Mouse (Mus musculus) kidney, postnatal 10 days (tissue): ENCODE measurements around the gene Gm16451.
"Not testable (repeated sequence)": the region's sequence is repeated elsewhere in the genome, so short reads cannot be mapped to it uniquely, and the experiment has no call there.

ENCODE experiments used
- DNase-seq: peaks from one replicate; pipeline ENCODE4 v3.0.0; 2021; ENCODE audit warnings: mixed read lengths

Gene Gm16451

GRCm38 (mm10) chr7:22118145-22118544, at the start of gene Gm16451:
TSS of gene Gm16451 (minus strand) at chr7:22118245.
- DNase-seq: not testable (repeated sequence)

GRCm38 (mm10) chr7:22163935-22164334, 45.9 kb upstream of the Gm16451 start, which contains the start of gene Vmn1r142:
TSS of gene Vmn1r142 (minus strand) at chr7:22164035.
- DNase-seq: not testable (repeated sequence)

GRCm38 (mm10) chr7:22134641-22135040, 16.6 kb upstream of the Gm16451 start, which contains the start of gene Gm10666:
TSS of gene Gm10666 (minus strand) at chr7:22134741.
- not testable (repeated sequence) for DNase-seq

GRCm38 (mm10) chr7:22068757-22069156, 49.3 kb downstream of the Gm16451 start, which contains the start of gene Vmn1r139:
TSS of gene Vmn1r139 (plus strand) at chr7:22069057.
- not testable (repeated sequence) for DNase-seq
